Mouse (Mus musculus) CH12.LX (cell line): ENCODE measurements around the gene Edn2. TPM values are rescaled to one million over a fixed set of nuclear protein-coding genes. Genes with fewer than 3 reads are reported as not detected.

Source experiments
- DNase-seq: peaks from one replicate; pipeline ENCODE4 v3.0.0-alpha.2; 2013; ENCODE audit errors: extremely low read depth
- H3K27ac ChIP-seq: 2 replicates; pipeline ENCODE4 v1.5.1; 2012; ENCODE audit warnings: low read depth, mild to moderate bottlenecking, control low read depth, moderate library complexity; ENCODE audit not compliant: insufficient read depth
- H3K27me3 ChIP-seq: replicated peaks from 2 replicates; pipeline ENCODE3; 2012; ENCODE audit warnings: inconsistent platforms
- H3K36me3 ChIP-seq, 2 experiments: replicated peaks in 1 of 2; 2 replicates each; pipeline versions ENCODE3 to v1.6.1; 2012; ENCODE audit warnings: inconsistent platforms in 1 of 2, low read length in 1 of 2, mild to moderate bottlenecking in 1 of 2, mixed read lengths in 1 of 2, moderate library complexity in 1 of 2; ENCODE audit not compliant: control insufficient read depth in 1 of 2, insufficient read depth in 1 of 2
- H3K4me1 ChIP-seq, 2 experiments: 2 replicates each; pipeline ENCODE4 v1.6.1; 2012; ENCODE audit warnings: inconsistent platforms in 1 of 2, moderate library complexity in 1 of 2; ENCODE audit not compliant: insufficient read depth in 2 of 2, control insufficient read depth in 1 of 2
- H3K4me2 ChIP-seq: 2 replicates; pipeline ENCODE4 v1.6.1; 2012; ENCODE audit warnings: low read depth, mild to moderate bottlenecking, control low read depth; ENCODE audit not compliant: poor library complexity, insufficient read depth, severe bottlenecking
- H3K4me3 ChIP-seq, 3 experiments: fragments of 150-350 bp in 1 of 3; sonication (generic) in 1 of 3; replicated peaks in 1 of 3; 2 replicates each; pipeline versions ENCODE3 to v1.5.1; 2011 to 2012; ENCODE audit warnings: low read depth in 2 of 3, low read length in 2 of 3, mild to moderate bottlenecking in 2 of 3, moderate library complexity in 2 of 3, control low read depth in 1 of 3, improper control_type of control experiment in 1 of 3, inconsistent platforms in 1 of 3, mixed read lengths in 1 of 3; ENCODE audit not compliant: poor library complexity in 1 of 3
- H3K79me2 ChIP-seq: replicated peaks from 2 replicates; pipeline ENCODE4 v1.6.1; 2012; ENCODE audit warnings: mild to moderate bottlenecking, moderate library complexity; ENCODE audit not compliant: control insufficient read depth, poor library complexity, insufficient read depth, severe bottlenecking; ENCODE audit errors: extremely low read depth
- H3K9ac ChIP-seq: 2 replicates; pipeline ENCODE4 v1.6.1; 2012; ENCODE audit warnings: low read depth, mild to moderate bottlenecking, control low read depth, moderate library complexity; ENCODE audit not compliant: insufficient read depth
- H3K9me3 ChIP-seq: replicated peaks from 2 replicates; pipeline ENCODE3; 2012; ENCODE audit warnings: low read length, inconsistent platforms, mixed read lengths
- BHLHE40 ChIP-seq: IDR thresholded peaks from 2 replicates; pipeline ENCODE4 v1.6.1; 2011; ENCODE audit warnings: mild to moderate bottlenecking, low read depth, low read length, improper control_type of control experiment
- ELF1 ChIP-seq: IDR thresholded peaks from 2 replicates; pipeline ENCODE4 v1.6.1; 2014; ENCODE audit warnings: low read depth, mild to moderate bottlenecking, inconsistent platforms, low read length, improper control_type of control experiment
- EP300 ChIP-seq: IDR thresholded peaks from 2 replicates; pipeline ENCODE4 v1.6.1; 2011; ENCODE audit warnings: low read length, improper control_type of control experiment
- GABPA ChIP-seq: IDR thresholded peaks from 2 replicates; pipeline ENCODE4 v1.6.1; 2012; ENCODE audit warnings: low read depth, low read length, improper control_type of control experiment, inconsistent platforms; ENCODE audit not compliant: insufficient replicate concordance
- HCFC1 ChIP-seq: IDR thresholded peaks from 2 replicates; pipeline ENCODE4 v1.6.1; 2012; ENCODE audit warnings: low read depth, mild to moderate bottlenecking, inconsistent platforms, low read length, improper control_type of control experiment
- IRF4 ChIP-seq: IDR thresholded peaks from 2 replicates; pipeline ENCODE4 v1.6.1; 2014; ENCODE audit warnings: low read depth, mild to moderate bottlenecking, inconsistent platforms, low read length, improper control_type of control experiment
- KAT2A ChIP-seq: IDR thresholded peaks from 2 replicates; pipeline ENCODE4 v1.6.1; 2012; ENCODE audit warnings: low read length, improper control_type of control experiment, inconsistent platforms; ENCODE audit not compliant: insufficient replicate concordance
- MAFK ChIP-seq: IDR thresholded peaks from 2 replicates; pipeline ENCODE4 v1.6.1; 2011; ENCODE audit warnings: low read length, improper control_type of control experiment; ENCODE audit not compliant: insufficient replicate concordance
- MAX ChIP-seq: IDR thresholded peaks from 2 replicates; pipeline ENCODE4 v1.6.1; 2011; ENCODE audit warnings: low read length, improper control_type of control experiment
- MAZ ChIP-seq: IDR thresholded peaks from 2 replicates; pipeline ENCODE4 v1.6.1; 2012; ENCODE audit warnings: low read depth, mild to moderate bottlenecking, inconsistent platforms, low read length, improper control_type of control experiment, moderate library complexity
- MEF2A ChIP-seq: IDR thresholded peaks from 2 replicates; pipeline ENCODE4 v1.6.1; 2014; ENCODE audit warnings: low read depth, mild to moderate bottlenecking, inconsistent platforms, low read length, improper control_type of control experiment, borderline replicate concordance
- POLR2A ChIP-seq: IDR thresholded peaks from 2 replicates; pipeline ENCODE4 v1.6.1; 2011; ENCODE audit warnings: low read depth, mild to moderate bottlenecking, improper control_type of control experiment, low read length
- RAD21 ChIP-seq: IDR thresholded peaks from 2 replicates; pipeline ENCODE4 v1.6.1; 2011; ENCODE audit warnings: low read depth, mild to moderate bottlenecking, low read length, improper control_type of control experiment, moderate library complexity
- TBP ChIP-seq: conservative IDR thresholded peaks from 2 replicates; pipeline ENCODE4 v1.6.1; 2011; ENCODE audit warnings: low read depth, low read length, improper control_type of control experiment
- UBTF ChIP-seq: IDR thresholded peaks from 2 replicates; pipeline ENCODE4 v1.6.1; 2012; ENCODE audit warnings: low read depth, mild to moderate bottlenecking, inconsistent platforms, low read length, improper control_type of control experiment, moderate library complexity
- USF1 ChIP-seq: IDR thresholded peaks from 2 replicates; pipeline ENCODE4 v1.6.1; 2014; ENCODE audit warnings: low read depth, mild to moderate bottlenecking, inconsistent platforms, low read length, improper control_type of control experiment
- USF2 ChIP-seq: conservative IDR thresholded peaks from 2 replicates; pipeline ENCODE4 v1.6.1; 2011; ENCODE audit warnings: low read depth, low read length, improper control_type of control experiment
- ZKSCAN1 ChIP-seq: IDR thresholded peaks from 2 replicates; pipeline ENCODE4 v1.6.1; 2012; ENCODE audit warnings: low read depth, inconsistent platforms, low read length, improper control_type of control experiment, borderline replicate concordance
- ZMIZ1 ChIP-seq: IDR thresholded peaks from 2 replicates; pipeline ENCODE4 v1.6.1; 2012; ENCODE audit warnings: low read depth, mild to moderate bottlenecking, inconsistent platforms, low read length, improper control_type of control experiment
- dilution Hi-C: fragments of 300-500 bp; cut with MboI; formaldehyde crosslinking; loops from 2 replicates; pipeline ENCODE4 v1.14.3; 2020; ENCODE audit warnings: low sequenced_read_pairs; ENCODE audit not compliant: extremely low pct_unique_long_range_greater_than_20kb, extremely low pct_ligation_motif_present
- in situ Hi-C: fragments of 300-500 bp; cut with MboI; formaldehyde crosslinking; loops from 3 replicates; pipeline ENCODE4 v1.14.3; 2019; ENCODE audit warnings: low sequenced_read_pairs, low pct_ligation_motif_present, low pct_unique_long_range_greater_than_20kb, mixed read lengths
- polyA plus RNA-seq: library from polyadenylated mRNA; unstranded; fragments of >175 nt; gene quantifications from 2 replicates; pipeline ENCODE4 v1.2.1, GENCODE M21; 2012; ENCODE audit warnings: low read depth; ENCODE audit not compliant: insufficient read length
- total RNA-seq, 2 experiments: library from RNA; depleted of rRNA; stranded (reverse); fragments of 300-350 nt in 1 of 2; fragments of >200 nt in 1 of 2; gene quantifications; 2 replicates each; pipeline ENCODE4 v1.2.3; 2012 to 2014

Edn2 gene
- total and polyA plus RNA-seq, 3 experiments: not detected

DNA sequence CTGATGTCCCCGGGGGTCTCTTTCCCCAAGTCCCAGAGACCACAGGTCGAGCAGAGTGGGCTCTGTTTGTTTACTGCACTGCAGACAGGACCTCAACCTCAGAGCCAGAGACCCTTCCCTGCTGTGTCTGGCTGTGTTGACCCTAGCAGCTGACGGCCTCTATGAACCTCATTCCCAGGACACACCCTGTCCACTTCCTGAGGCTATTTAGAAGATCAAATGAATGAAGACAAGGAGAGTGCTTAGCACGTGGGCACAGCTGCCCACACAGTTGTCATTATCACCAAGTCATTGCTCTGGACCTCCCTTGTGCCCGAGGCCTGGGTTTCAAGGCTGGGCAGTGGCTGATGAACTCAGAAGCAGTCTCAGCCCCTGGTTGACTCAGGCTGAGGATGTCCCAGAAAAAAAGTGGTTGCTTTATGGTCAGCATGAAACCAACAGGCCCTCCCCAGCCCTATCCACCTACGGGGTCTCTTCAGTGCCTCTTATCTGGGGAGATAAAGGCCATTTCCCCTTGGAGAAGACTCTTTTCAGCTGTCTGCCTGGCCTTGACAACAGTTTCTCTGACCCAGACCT lies 10.6 kb upstream of the Edn2 start:
- Histone ChIP-seq H3K36me3 (no peaks in the 10 kb centered on the region), H3K79me2 (no peaks in the 10 kb centered on the region), H3K9me3 (no peaks in the 10 kb centered on the region), H3K4me1 (peaks cover 0 to 4% of the 10 kb centered on the region in 2 experiments; a peak in 1 of 4 replicates), H3K27ac (no peak overlapping the region), H3K4me2 (no peak overlapping the region), H3K9ac (no peak overlapping the region), H3K4me3 (no peak overlapping the region), H3K27me3 (peaks cover 33% of the 10 kb centered on the region)
- dilution Hi-C loops: no loop called here
- no peak for DNase-seq
- in situ Hi-C loops: no loop called here
- TF ChIP-seq BHLHE40: no peak
- no peak for TF ChIP-seq RAD21
- no peak for TF ChIP-seq MAZ
- no peak for TF ChIP-seq MEF2A
- TF ChIP-seq ELF1: no peak
- TF ChIP-seq USF2: no peak
- TF ChIP-seq ZMIZ1: no peak
- no peak for TF ChIP-seq EP300
- TF ChIP-seq TBP: no peak
- no peak for TF ChIP-seq ZKSCAN1

DNA sequence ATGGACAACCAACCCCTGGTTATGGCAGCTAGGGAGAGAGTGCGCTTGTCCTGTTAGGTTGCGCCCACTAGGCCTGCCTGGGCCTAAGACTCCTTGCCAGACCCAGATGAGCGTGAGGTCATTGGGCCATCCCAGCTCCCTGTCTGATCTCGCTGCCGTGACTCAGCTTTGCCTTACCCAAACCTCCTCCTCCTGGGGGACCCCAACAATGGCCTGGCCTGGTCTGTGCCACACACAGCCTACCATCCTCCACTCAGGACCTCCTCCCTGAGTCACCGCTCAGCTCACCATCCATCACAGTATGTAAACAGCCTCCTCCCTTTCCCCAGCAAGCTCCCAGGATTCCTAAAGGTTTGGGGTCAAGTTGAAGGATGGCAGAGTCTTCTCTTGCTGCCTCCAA lies 9.1 kb upstream of the Edn2 start:
- H3K4me3 ChIP-seq: no peak overlapping the region
- peaks cover 0 to 4% of the 10 kb centered on the region in 2 experiments; a peak in 1 of 4 replicates for H3K4me1 ChIP-seq
- H3K27ac ChIP-seq: no peak overlapping the region
- no peak for TF ChIP-seq UBTF
- no peak for TF ChIP-seq USF1
- no peak for TF ChIP-seq HCFC1
- TF ChIP-seq KAT2A: no peak
- no peak for TF ChIP-seq GABPA
- TF ChIP-seq ZKSCAN1: no peak
- no peak for TF ChIP-seq MAFK
- TF ChIP-seq MAX: no peak
- no peak for TF ChIP-seq MAZ
- TF ChIP-seq POLR2A: no peak
- no peak for TF ChIP-seq IRF4
- TF ChIP-seq, all 38 proteins: peak for 0
- Histone ChIP-seq H3K9me3 (no peaks in the 10 kb centered on the region), H3K9ac (no peak overlapping the region), H3K79me2 (no peaks in the 10 kb centered on the region), H3K36me3 (no peaks in the 10 kb centered on the region), H3K27me3 (peaks cover 34% of the 10 kb centered on the region), H3K4me2 (no peak overlapping the region)
- in situ Hi-C loops (no loop called here), dilution Hi-C loops (no loop called here)
- DNase-seq: no peak
